8 mouse cellular contexts compared by ENCODE assay signal in the genomic region with DNA sequence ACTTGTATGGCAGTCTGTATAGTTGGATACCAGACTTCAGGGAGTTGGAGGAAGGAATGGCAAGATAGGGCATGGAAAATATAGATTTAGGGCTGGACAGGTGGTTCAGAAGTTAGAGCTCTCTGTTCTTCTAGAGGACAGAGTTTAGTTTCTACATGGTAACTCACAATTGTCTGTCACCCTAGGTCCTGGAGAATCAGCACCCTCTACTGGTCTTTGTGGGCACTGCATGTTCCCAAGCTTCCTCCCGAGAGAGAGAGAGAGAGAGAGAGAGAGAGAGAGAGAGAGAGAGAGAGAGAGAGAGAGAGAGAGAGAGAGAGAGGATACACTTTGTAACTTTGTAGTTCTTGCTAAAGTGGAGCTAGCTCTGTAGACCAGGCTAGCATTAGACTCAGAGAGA. TPM values are rescaled to one million over a fixed set of nuclear protein-coding genes. Genes with fewer than 3 reads are reported as not detected.
DNase-seq lines count a peak whose midpoint lies in the region; ATAC-seq lines count a peak whose summit lies in the region.
"Had no signal": no experiment of that assay in that cellular context is flagged by ENCODE, and none has a peak within 500 bp of the region (broad histone marks: within the 10 kb centered on the region; RNA-seq: fewer than 3 reads in every experiment).

No protein-coding gene starts in this region.

- no peak overlapping the region for H3K27ac ChIP-seq in midbrain, embryonic 11.5 days (ENCODE audit: low read depth, low read length)
- no peak overlapping the region for H3K27ac ChIP-seq in midbrain, embryonic 13.5 days
- no peak overlapping the region for H3K27ac ChIP-seq in embryonic facial prominence, embryonic 14.5 days (replicated peaks; ENCODE audit: low read depth, low read length)

- 11% methylated on average over 1 of the region's 1 CpGs for WGBS in midbrain, embryonic 11.5 days
- WGBS in midbrain, embryonic 13.5 days = 0% methylated on average over 1 of the region's 1 CpGs
- WGBS in embryonic facial prominence, embryonic 14.5 days = 0% methylated on average over 1 of the region's 1 CpGs

- no peak overlapping the region for H3K9ac ChIP-seq in midbrain, embryonic 11.5 days (ENCODE audit: low read length)
- H3K9ac ChIP-seq in midbrain, embryonic 13.5 days (replicated peaks) = no peak overlapping the region
- H3K9ac ChIP-seq in embryonic facial prominence, embryonic 14.5 days (ENCODE audit: low read depth, low read length) = no peak overlapping the region

- ATAC-seq in midbrain, embryonic 11.5 days (ENCODE audit: low FRiP score) = no peak
- no peak for ATAC-seq in midbrain, embryonic 13.5 days
- ATAC-seq in embryonic facial prominence, embryonic 14.5 days (ENCODE audit: low read depth) = no peak

- DNase-seq in midbrain, embryonic 11.5 days (ENCODE audit: low spot score, missing footprints) = peak; percentile 92
- peak; percentile 53 for DNase-seq in adrenal gland, postnatal 25 days
- peak; percentile 38 for DNase-seq in embryonic facial prominence, embryonic 14.5 days (ENCODE audit: low spot score)
- peak; percentile 85 for DNase-seq in kidney, postnatal 4 days
- DNase-seq in lung, adult 18-20 months = peak; percentile 29 to 48
- peak; percentile 6 for DNase-seq in splenic B cell, adult 2 months (ENCODE audit: low read depth, low spot score)

- H3K36me3 ChIP-seq in midbrain, embryonic 11.5 days (ENCODE audit: control insufficient read depth, insufficient read depth, low read length) = no peaks in the 10 kb centered on the region
- H3K36me3 ChIP-seq in midbrain, embryonic 13.5 days = no peaks in the 10 kb centered on the region
- no peaks in the 10 kb centered on the region for H3K36me3 ChIP-seq in embryonic facial prominence, embryonic 14.5 days (ENCODE audit: control insufficient read depth, insufficient read depth, low read length)
- no peaks in the 10 kb centered on the region for H3K36me3 ChIP-seq in splenic B cell, adult 2 months (ENCODE audit: control insufficient read depth, insufficient read depth, low read length, poor library complexity, severe bottlenecking)

- H3K27me3 ChIP-seq in midbrain, embryonic 11.5 days (ENCODE audit: control insufficient read depth, insufficient read depth, low read length) = no peaks in the 10 kb centered on the region
- H3K27me3 ChIP-seq in midbrain, embryonic 13.5 days = no peaks in the 10 kb centered on the region
- H3K27me3 ChIP-seq in embryonic facial prominence, embryonic 14.5 days (replicated peaks; ENCODE audit: control insufficient read depth, insufficient read depth, low read length) = no peaks in the 10 kb centered on the region
- H3K27me3 ChIP-seq in splenic B cell, adult 2 months (ENCODE audit: control insufficient read depth, insufficient read depth, low read length, poor library complexity, severe bottlenecking) = no peaks in the 10 kb centered on the region

- no peak overlapping the region for H3K4me3 ChIP-seq in midbrain, embryonic 11.5 days (ENCODE audit: low read depth, low read length)
- no peak overlapping the region for H3K4me3 ChIP-seq in midbrain, embryonic 13.5 days (replicated peaks)
- H3K4me3 ChIP-seq in embryonic facial prominence, embryonic 14.5 days (ENCODE audit: low read depth, low read length) = no peak overlapping the region

- H3K9me3 ChIP-seq in midbrain, embryonic 11.5 days (ENCODE audit: control insufficient read depth, low read length) = no peaks in the 10 kb centered on the region
- no peaks in the 10 kb centered on the region; the same call in none of the 2 replicates for H3K9me3 ChIP-seq in midbrain, embryonic 13.5 days
- H3K9me3 ChIP-seq in embryonic facial prominence, embryonic 14.5 days (ENCODE audit: control insufficient read depth, low read length) = no peaks in the 10 kb centered on the region

- H3K4me1 ChIP-seq in midbrain, embryonic 11.5 days (ENCODE audit: control insufficient read depth, insufficient read depth, low read length) = no peaks in the 10 kb centered on the region
- H3K4me1 ChIP-seq in midbrain, embryonic 13.5 days (replicated peaks) = no peaks in the 10 kb centered on the region
- H3K4me1 ChIP-seq in embryonic facial prominence, embryonic 14.5 days (ENCODE audit: control insufficient read depth, insufficient read depth, low read length) = no peaks in the 10 kb centered on the region

- H3K4me2 ChIP-seq in midbrain, embryonic 11.5 days = no peak overlapping the region
- H3K4me2 ChIP-seq in midbrain, embryonic 13.5 days (replicated peaks) = no peak overlapping the region
- H3K4me2 ChIP-seq in embryonic facial prominence, embryonic 14.5 days (ENCODE audit: low read depth, low read length) = no peak overlapping the region

RNA-seq across cellular contexts. Expression of gene 4930470P17Rik, which starts 5.1 kb away (rescaled TPM):
- not detected in 2 replicates for polyA plus RNA-seq in midbrain, embryonic 11.5 days (2014; fragmentation: Nextera tagmentation; extraction: Ambion mirVana)
- not detected in 2 replicates for polyA plus RNA-seq in midbrain, embryonic 13.5 days (2015; fragmentation: Nextera tagmentation; extraction: Ambion mirVana)
- total RNA-seq in adrenal gland, postnatal 25 days (2021) = not detected in 2 replicates
- polyA plus RNA-seq in embryonic facial prominence, embryonic 14.5 days (2014; fragmentation: Nextera tagmentation; extraction: Ambion mirVana) = not detected in 2 replicates
- polyA plus RNA-seq: gonadal fat pad, adult 2 months had no signal

Comparison
In these comparisons a context has a peak if more than half of its experiments do, and no peak if none do; other contexts are left out.
1. DNase-seq: peak in every context shown above with its lines; median percentile 92 in midbrain, embryonic 11.5 days; 85 in kidney, postnatal 4 days; 53 in adrenal gland, postnatal 25 days; 38 in lung, adult 18-20 months; 38 in embryonic facial prominence, embryonic 14.5 days; 6 in splenic B cell, adult 2 months.